Mouse (Mus musculus) liver (tissue): ENCODE data around the gene Ccdc69.

ENCODE experiments used
- DNase-seq: peaks from one replicate; pipeline ENCODE4 v3.0.0-alpha.2; 2020; ENCODE audit warnings: mixed read lengths

Ccdc69 gene

DNA sequence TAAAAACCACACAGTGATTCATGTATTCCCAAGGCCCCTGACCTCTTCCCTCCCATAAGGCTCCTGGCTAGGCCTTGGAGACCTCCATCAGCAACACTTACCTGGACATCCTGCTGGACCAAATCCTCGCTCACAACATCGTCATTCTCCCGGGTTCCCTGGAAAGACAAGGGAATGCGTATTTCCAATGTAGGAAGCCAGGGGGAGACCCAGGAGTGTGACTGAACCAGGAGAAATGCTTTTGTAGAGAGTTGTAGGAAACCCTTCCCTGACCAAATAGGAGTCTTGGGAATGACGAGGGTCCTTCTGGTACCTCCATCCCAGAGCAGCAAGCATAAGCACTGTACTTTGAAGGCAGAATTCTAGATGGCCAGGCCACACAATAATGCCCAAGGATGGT lies 72.2 kb downstream of the Ccdc69 start:
- no peak for DNase-seq

DNA sequence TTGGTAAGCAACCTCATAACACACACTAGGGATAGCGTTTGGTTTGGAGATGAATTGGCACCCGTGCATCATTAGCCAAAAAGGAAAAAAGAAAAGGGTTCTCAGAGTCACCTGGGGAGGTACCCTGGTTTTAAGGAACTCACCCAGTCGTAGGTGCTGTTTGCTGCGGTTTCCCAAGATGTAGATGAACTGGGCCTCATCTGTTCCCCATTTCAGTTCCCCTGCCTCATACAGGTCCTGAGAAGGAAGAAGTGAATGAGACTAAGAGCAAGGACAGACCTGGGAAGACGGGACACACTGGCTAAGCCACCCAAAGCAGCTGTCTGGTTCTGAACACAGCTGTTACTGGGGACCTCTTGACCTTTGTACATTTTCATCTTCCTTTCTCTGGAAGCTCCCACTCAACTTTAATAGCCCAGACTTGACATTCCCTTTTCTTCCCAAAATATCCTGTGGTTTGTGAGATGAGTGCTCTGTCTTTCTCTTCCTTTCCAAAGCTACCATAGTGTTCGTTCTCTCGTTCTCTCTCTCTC lies 72.9 kb downstream of the Ccdc69 start:
- DNase-seq, result no peak
